Mouse (Mus musculus): ENCODE measurements around the gene Lsm14a. TPM values are rescaled to one million over a fixed set of nuclear protein-coding genes. Genes with fewer than 3 reads are reported as not detected.

Lsm14a gene
- polyA plus RNA-seq, 1 experiment from 2014 or later, result 47.9 TPM

- WGBS, result 59% methylated on average over 2 of the region's 4 CpGs
- Histone ChIP-seq H3K9ac (ENCODE audit: low read length) (no peak overlapping the region), H3K4me1 (replicated peaks; ENCODE audit: control insufficient read depth, insufficient read depth) (no peaks in the 10 kb centered on the region), H3K27ac (replicated peaks) (no peak overlapping the region), H3K9me3 (ENCODE audit: control insufficient read depth, low read length) (no peaks in the 10 kb centered on the region), H3K36me3 (ENCODE audit: control insufficient read depth, insufficient read depth, low read length) (no peaks in the 10 kb centered on the region), H3K27me3 (ENCODE audit: control insufficient read depth, insufficient read depth, low read length) (no peaks in the 10 kb centered on the region), H3K4me3 (ENCODE audit: low read depth, low read length) (no peak overlapping the region), H3K4me2 (replicated peaks; ENCODE audit: low read depth) (no peak overlapping the region)
- no peak for ATAC-seq (ENCODE audit: low FRiP score, low TSS enrichment)
- no peak for DNase-seq (ENCODE audit: low spot score)
- peak; percentile 41; the same call in 1 of the 2 replicates for TF ChIP-seq CTCF (IDR thresholded peaks at IDR 0.05; ENCODE audit: low read depth)
- no peak for TF ChIP-seq EP300 (optimal IDR thresholded peaks at IDR 0.05)
Observed at GRCm38 (mm10) chr7:34400070-34400469, 7.0 kb upstream of the Lsm14a start.

DNA sequence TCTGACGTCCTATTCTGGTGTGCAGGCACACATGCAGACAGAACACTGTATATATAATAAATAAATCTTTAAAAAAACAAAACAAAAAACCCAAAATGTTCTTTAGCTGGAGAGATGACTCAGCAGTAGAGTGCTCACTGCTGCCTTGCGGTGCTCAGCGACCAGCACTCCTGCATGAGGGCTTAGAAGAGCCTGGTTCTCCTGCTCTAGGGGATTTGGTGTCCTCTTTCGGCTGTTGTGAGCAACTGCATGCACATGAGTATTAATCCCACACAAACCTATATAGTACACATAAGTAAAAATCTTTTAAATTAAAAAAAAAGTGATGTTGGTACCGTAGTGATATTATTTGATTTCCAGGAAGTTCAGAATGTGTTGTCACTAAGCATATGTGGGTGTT lies 5.7 kb upstream of the Lsm14a start:
- Histone ChIP-seq H3K4me3 (ENCODE audit: low read depth, low read length) (no peak overlapping the region), H3K4me1 (replicated peaks; ENCODE audit: control insufficient read depth, insufficient read depth) (no peaks in the 10 kb centered on the region), H3K27me3 (ENCODE audit: control insufficient read depth, insufficient read depth, low read length) (no peaks in the 10 kb centered on the region), H3K9me3 (ENCODE audit: control insufficient read depth, low read length) (no peaks in the 10 kb centered on the region), H3K4me2 (replicated peaks; ENCODE audit: low read depth) (no peak overlapping the region), H3K9ac (ENCODE audit: low read length) (no peak overlapping the region), H3K27ac (replicated peaks) (no peak overlapping the region), H3K36me3 (ENCODE audit: control insufficient read depth, insufficient read depth, low read length) (no peaks in the 10 kb centered on the region)
- 64% methylated on average over 5 of the region's 5 CpGs for WGBS
- DNase-seq (ENCODE audit: low spot score), result no peak
- TF ChIP-seq CTCF (IDR thresholded peaks at IDR 0.05; ENCODE audit: low read depth) (peak; percentile 58), EP300 (optimal IDR thresholded peaks at IDR 0.05) (no peak)
- ATAC-seq (ENCODE audit: low FRiP score, low TSS enrichment), result no peak

GRCm38 (mm10) chr7:34396791-34397190 lies 3.7 kb upstream of the Lsm14a start:
- Histone ChIP-seq H3K36me3 (ENCODE audit: control insufficient read depth, insufficient read depth, low read length) (no peaks in the 10 kb centered on the region), H3K27ac (replicated peaks) (no peak overlapping the region), H3K4me1 (replicated peaks; ENCODE audit: control insufficient read depth, insufficient read depth) (no peaks in the 10 kb centered on the region), H3K9ac (ENCODE audit: low read length) (no peak overlapping the region), H3K4me3 (ENCODE audit: low read depth, low read length) (no peak overlapping the region), H3K27me3 (ENCODE audit: control insufficient read depth, insufficient read depth, low read length) (no peaks in the 10 kb centered on the region), H3K4me2 (replicated peaks; ENCODE audit: low read depth) (no peak overlapping the region), H3K9me3 (ENCODE audit: control insufficient read depth, low read length) (no peaks in the 10 kb centered on the region)
- WGBS, result 82% methylated on average over 3 of the region's 3 CpGs
- ATAC-seq (ENCODE audit: low FRiP score, low TSS enrichment), result no peak
- DNase-seq (ENCODE audit: low spot score), result no peak
- no peak for TF ChIP-seq EP300 (optimal IDR thresholded peaks at IDR 0.05)
- no peak for TF ChIP-seq CTCF (IDR thresholded peaks at IDR 0.05; ENCODE audit: low read depth)

GRCm38 (mm10) chr7:34395761-34396160 lies 2.6 kb upstream of the Lsm14a start:
- Histone ChIP-seq H3K4me3 (ENCODE audit: low read depth, low read length) (no peak overlapping the region), H3K4me1 (replicated peaks; ENCODE audit: control insufficient read depth, insufficient read depth) (no peaks in the 10 kb centered on the region; the same call in 1 of the 2 replicates), H3K4me2 (replicated peaks; ENCODE audit: low read depth) (no peak overlapping the region), H3K36me3 (ENCODE audit: control insufficient read depth, insufficient read depth, low read length) (no peaks in the 10 kb centered on the region), H3K27ac (replicated peaks) (no peak overlapping the region), H3K9ac (ENCODE audit: low read length) (no peak overlapping the region), H3K27me3 (ENCODE audit: control insufficient read depth, insufficient read depth, low read length) (no peaks in the 10 kb centered on the region), H3K9me3 (ENCODE audit: control insufficient read depth, low read length) (no peaks in the 10 kb centered on the region)
- ATAC-seq (ENCODE audit: low FRiP score, low TSS enrichment), result no peak
- TF ChIP-seq CTCF (IDR thresholded peaks at IDR 0.05; ENCODE audit: low read depth), result no peak
- no peak for DNase-seq (ENCODE audit: low spot score)
- 61% methylated on average over 6 of the region's 6 CpGs for WGBS

GRCm38 (mm10) chr7:34394636-34395035 lies 1.5 kb upstream of the Lsm14a start:
- ATAC-seq (ENCODE audit: low FRiP score, low TSS enrichment) (no peak), DNase-seq (ENCODE audit: low spot score) (no peak)
- H3K4me3 ChIP-seq (ENCODE audit: low read depth, low read length), result no peak overlapping the region
- 79% methylated on average over 5 of the region's 5 CpGs for WGBS
- no peaks in the 10 kb centered on the region for H3K27me3 ChIP-seq (ENCODE audit: control insufficient read depth, insufficient read depth, low read length)
- no peaks in the 10 kb centered on the region for H3K36me3 ChIP-seq (ENCODE audit: control insufficient read depth, insufficient read depth, low read length)
- no peak overlapping the region for H3K9ac ChIP-seq (ENCODE audit: low read length)
- no peak overlapping the region for H3K4me2 ChIP-seq (replicated peaks; ENCODE audit: low read depth)
- H3K9me3 ChIP-seq (ENCODE audit: control insufficient read depth, low read length), result no peaks in the 10 kb centered on the region
- no peak overlapping the region for H3K27ac ChIP-seq (replicated peaks)
- H3K4me1 ChIP-seq (replicated peaks; ENCODE audit: control insufficient read depth, insufficient read depth), result no peaks in the 10 kb centered on the region; the same call in 1 of the 2 replicates
- TF ChIP-seq EP300 (optimal IDR thresholded peaks at IDR 0.05) (no peak), CTCF (IDR thresholded peaks at IDR 0.05; ENCODE audit: low read depth) (peak; percentile 19; the same call in 1 of the 2 replicates)

DNA sequence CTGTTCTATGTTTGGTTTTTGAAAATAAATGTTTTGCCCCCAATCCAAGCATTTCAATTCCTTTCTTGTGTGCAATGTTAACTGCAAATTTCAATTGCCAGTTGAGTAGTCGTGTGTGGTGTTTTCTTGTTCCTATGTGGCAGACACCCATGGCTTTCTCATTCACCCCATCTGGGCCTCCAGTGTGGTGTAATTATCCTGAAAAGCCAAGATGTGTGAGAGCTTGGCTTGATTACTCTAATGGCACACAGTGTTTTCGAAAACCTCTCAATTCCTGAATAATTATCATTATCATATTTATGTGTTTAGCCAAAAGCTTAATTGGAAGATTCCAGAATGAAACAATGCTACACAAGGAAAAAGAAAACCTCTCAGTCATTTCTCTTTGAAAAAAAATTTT lies 976 bp upstream of the Lsm14a start:
- TF ChIP-seq EP300 (optimal IDR thresholded peaks at IDR 0.05) (no peak), CTCF (IDR thresholded peaks at IDR 0.05; ENCODE audit: low read depth) (no peak)
- H3K27me3 ChIP-seq (ENCODE audit: control insufficient read depth, insufficient read depth, low read length), result no peaks in the 10 kb centered on the region
- no peak overlapping the region for H3K4me2 ChIP-seq (replicated peaks; ENCODE audit: low read depth)
- no peaks in the 10 kb centered on the region for H3K36me3 ChIP-seq (ENCODE audit: control insufficient read depth, insufficient read depth, low read length)
- 73% methylated on average over 2 of the region's 2 CpGs for WGBS
- ATAC-seq (ENCODE audit: low FRiP score, low TSS enrichment) (no peak), DNase-seq (ENCODE audit: low spot score) (no peak)
- H3K27ac ChIP-seq (replicated peaks), result no peak overlapping the region
- no peaks in the 10 kb centered on the region for H3K9me3 ChIP-seq (ENCODE audit: control insufficient read depth, low read length)
- H3K9ac ChIP-seq (ENCODE audit: low read length), result no peak overlapping the region
- no peaks in the 10 kb centered on the region; the same call in 1 of the 2 replicates for H3K4me1 ChIP-seq (replicated peaks; ENCODE audit: control insufficient read depth, insufficient read depth)
- H3K4me3 ChIP-seq (ENCODE audit: low read depth, low read length), result no peak overlapping the region

Data from stomach, postnatal 0 days (tissue).